Mouse (Mus musculus) hindbrain, embryonic 11.5 days (tissue): ENCODE data around the gene Psmg1. TPM values are rescaled to one million over a fixed set of nuclear protein-coding genes. Genes with fewer than 3 reads are reported as not detected.
A peak's percentile ranks its signal among the peaks of the same experiment; 100 is the strongest.
"Not testable (repeated sequence)": the region's sequence is repeated elsewhere in the genome, so short reads cannot be mapped to it uniquely, and the experiment has no call there.

Experiments
- ATAC-seq: fragments of 200-750 bp; cut with Nextera tagmentation; 2 replicates; pipeline ENCODE4 v1.8.0; 2017; ENCODE audit warnings: mild to moderate bottlenecking, moderate TSS enrichment, moderate library complexity; ENCODE audit not compliant: low FRiP score
- DNase-seq: peaks from one replicate; pipeline ENCODE4 v3.0.0-alpha.2; 2015; ENCODE audit warnings: low spot score
- H3K27ac ChIP-seq: fragments of 300-500 bp; sonication (generic); 2 replicates; pipeline ENCODE4 v1.5.1; 2014; ENCODE audit warnings: mild to moderate bottlenecking, low read depth, low read length
- H3K27me3 ChIP-seq: fragments of 300-500 bp; sonication (generic); 2 replicates; pipeline ENCODE4 v1.6.1; 2014; ENCODE audit warnings: mild to moderate bottlenecking, low read length, moderate library complexity, mixed read lengths; ENCODE audit not compliant: control insufficient read depth, insufficient read depth
- H3K36me3 ChIP-seq: fragments of 300-500 bp; sonication (generic); 2 replicates; pipeline ENCODE4 v1.6.1; 2014; ENCODE audit warnings: mild to moderate bottlenecking, low read length, moderate library complexity, mixed read lengths; ENCODE audit not compliant: control insufficient read depth, insufficient read depth
- H3K4me1 ChIP-seq: fragments of 300-500 bp; sonication (generic); replicated peaks from 2 replicates; pipeline ENCODE4 v1.6.1; 2014; ENCODE audit warnings: low read length, mixed read lengths; ENCODE audit not compliant: control insufficient read depth, insufficient read depth
- H3K4me2 ChIP-seq: fragments of 300-500 bp; sonication (generic); replicated peaks from 2 replicates; pipeline ENCODE4 v1.6.1; 2014; ENCODE audit warnings: mild to moderate bottlenecking, low read depth, low read length
- H3K4me3 ChIP-seq: fragments of 300-500 bp; sonication (generic); 2 replicates; pipeline ENCODE4 v1.5.1; 2014; ENCODE audit warnings: low read depth, low read length
- H3K9ac ChIP-seq: fragments of 300-500 bp; sonication (generic); 2 replicates; pipeline ENCODE4 v1.6.1; 2014; ENCODE audit warnings: low read depth, low read length
- H3K9me3 ChIP-seq: fragments of 300-500 bp; sonication (generic); 2 replicates; pipeline ENCODE4 v1.6.1; 2016; ENCODE audit warnings: low read length; ENCODE audit not compliant: control insufficient read depth
- WGBS: fragments of 180-500 bp; shearing (Covaris S2); extraction: QIAGEN DNeasy Blood & Tissue Kit; methylation state at CpG from one replicate; pipeline ENCODE4 v1.1.7; 2014; 5-methylcytosine and 5-hydroxymethylcytosine counted together
- polyA plus RNA-seq: library from polyadenylated mRNA; unstranded; fragments of >200 nt; fragmentation: Nextera tagmentation; extraction: Ambion mirVana; gene quantifications from 2 replicates; pipeline ENCODE4 v1.2.1, GENCODE M21; 2014

The Psmg1 gene
- polyA plus RNA-seq, 1 experiment from 2014 or later, result 90.0 TPM

DNA sequence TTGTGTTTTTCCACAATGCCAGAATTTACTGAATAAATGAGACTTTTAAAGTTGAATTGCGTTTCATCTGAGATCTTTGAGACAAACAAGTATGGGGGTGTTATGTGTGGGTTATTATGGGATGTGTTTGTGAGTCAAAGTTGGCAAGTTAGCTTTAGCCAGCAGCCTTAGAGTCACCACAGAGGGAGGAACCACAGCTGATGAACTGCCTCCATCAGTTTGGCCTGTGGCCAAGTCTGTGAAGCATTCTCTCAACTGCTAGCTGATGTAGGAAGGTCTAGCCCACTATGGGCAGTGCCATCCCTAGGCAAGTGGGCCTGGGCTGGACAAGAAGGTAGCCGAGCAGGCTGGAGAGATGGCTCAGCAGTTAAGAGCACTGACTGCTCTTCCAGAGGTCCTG, 19.9 kb downstream of the Psmg1 start:
- no peak for ATAC-seq

DNA sequence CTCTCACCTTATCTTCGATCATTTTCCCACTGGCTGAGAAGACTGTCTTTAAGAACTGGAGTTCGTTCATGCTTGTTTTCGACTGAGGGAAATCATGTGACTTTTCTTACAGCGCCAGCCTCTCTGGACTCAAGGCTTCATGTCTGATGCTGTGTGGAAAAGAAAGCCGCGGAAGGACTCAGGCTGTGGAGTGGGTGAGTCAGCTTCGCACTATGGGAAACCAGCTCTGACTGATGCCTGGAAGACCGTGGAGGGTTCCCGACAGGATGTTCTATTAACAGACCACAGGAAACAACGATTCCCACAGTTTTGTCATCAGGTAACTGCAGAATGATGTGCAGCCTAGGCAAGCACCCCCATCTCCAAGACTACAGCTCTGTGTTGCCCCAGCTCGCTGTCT, 23.3 kb downstream of the Psmg1 start:
- no peaks in the 10 kb centered on the region for H3K4me1 ChIP-seq
- H3K4me3 ChIP-seq, result no peak overlapping the region
- WGBS, result 86% methylated on average over 11 of the region's 11 CpGs
- DNase-seq, result no peak
- H3K9me3 ChIP-seq, result no peaks in the 10 kb centered on the region
- no peak overlapping the region for H3K9ac ChIP-seq
- H3K4me2 ChIP-seq, result no peak overlapping the region
- H3K27ac ChIP-seq, result no peak overlapping the region
- ATAC-seq, result no peak
- H3K27me3 ChIP-seq, result no peaks in the 10 kb centered on the region
- H3K36me3 ChIP-seq, result no peaks in the 10 kb centered on the region

More for the DNA sequence above, 19.9 kb downstream of the Psmg1 start:
- H3K36me3 ChIP-seq, result no peaks in the 10 kb centered on the region
- WGBS, result 92% methylated on average over 2 of the region's 2 CpGs
- no peak overlapping the region for H3K27ac ChIP-seq
- H3K9me3 ChIP-seq, result no peaks in the 10 kb centered on the region
- DNase-seq, result no peak
- no peaks in the 10 kb centered on the region for H3K27me3 ChIP-seq
- no peak overlapping the region for H3K4me2 ChIP-seq
- no peak overlapping the region for H3K4me3 ChIP-seq
- H3K9ac ChIP-seq, result no peak overlapping the region
- no peaks in the 10 kb centered on the region for H3K4me1 ChIP-seq

DNA sequence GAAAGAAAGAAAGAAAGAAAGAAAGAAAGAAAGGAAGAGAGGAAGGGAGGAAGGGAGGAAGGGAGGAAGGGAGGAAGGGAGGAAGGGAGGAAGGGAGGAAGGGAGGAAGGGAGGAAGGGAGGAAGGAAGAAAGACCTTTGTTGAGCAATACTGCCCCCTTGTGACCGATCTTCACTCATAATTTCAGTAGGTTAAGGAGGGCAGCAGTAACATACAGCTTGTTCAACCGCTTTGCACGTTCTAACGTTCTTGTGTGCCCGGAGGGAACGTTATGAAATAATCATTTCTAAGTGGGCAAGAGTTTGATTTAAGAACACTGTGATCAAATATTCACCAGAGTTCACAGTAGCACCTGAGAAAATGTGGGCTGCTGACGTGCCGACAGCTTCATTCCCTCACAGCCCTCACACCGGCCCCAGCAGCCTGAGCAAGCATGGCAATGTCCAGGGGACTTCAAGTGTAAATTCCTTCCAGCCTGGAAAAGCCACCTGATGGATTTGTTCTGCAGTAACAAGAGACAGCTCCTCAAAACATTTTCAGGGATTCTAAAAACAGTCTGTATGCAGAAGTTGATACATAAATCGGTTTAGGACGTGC, 26.2 kb downstream of the Psmg1 start:
- 60% methylated on average over 11 of the region's 11 CpGs for WGBS
- H3K4me1 ChIP-seq, result no peaks in the 10 kb centered on the region

DNA sequence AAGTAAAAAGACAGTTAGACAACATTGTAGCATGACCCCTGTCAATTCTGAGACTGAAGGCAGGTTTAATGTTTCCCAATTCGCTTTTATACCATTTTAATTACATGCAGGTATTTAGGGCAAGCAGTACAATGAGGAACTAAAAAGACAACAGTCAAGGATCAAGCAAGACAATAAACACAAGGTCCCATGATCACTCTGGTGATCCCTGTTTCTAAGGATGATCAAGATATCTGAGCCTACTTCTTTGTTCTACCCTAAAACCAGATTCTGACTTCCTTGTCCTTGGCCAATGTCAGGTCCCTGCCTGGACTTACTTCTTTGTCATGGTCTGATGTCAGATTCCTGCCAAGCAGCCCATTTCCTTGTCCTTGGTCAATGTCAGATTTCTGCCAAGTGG, 29.3 kb downstream of the Psmg1 start:
- not testable (repeated sequence) for H3K27ac ChIP-seq, H3K4me2 ChIP-seq, H3K4me1 ChIP-seq, H3K4me3 ChIP-seq, H3K9ac ChIP-seq, H3K9me3 ChIP-seq, H3K36me3 ChIP-seq, DNase-seq, ATAC-seq, H3K27me3 ChIP-seq
- 73% methylated on average over 1 of the region's 1 CpGs for WGBS

More for the DNA sequence above, 26.2 kb downstream of the Psmg1 start:
- Histone ChIP-seq H3K27me3 (no peaks in the 10 kb centered on the region), H3K36me3 (no peaks in the 10 kb centered on the region), H3K9me3 (no peaks in the 10 kb centered on the region), H3K9ac (no peak overlapping the region), H3K4me2 (no peak overlapping the region), H3K27ac (no peak overlapping the region), H3K4me3 (no peak overlapping the region)
- ATAC-seq, result no peak
- DNase-seq, result peak; percentile 73

DNA sequence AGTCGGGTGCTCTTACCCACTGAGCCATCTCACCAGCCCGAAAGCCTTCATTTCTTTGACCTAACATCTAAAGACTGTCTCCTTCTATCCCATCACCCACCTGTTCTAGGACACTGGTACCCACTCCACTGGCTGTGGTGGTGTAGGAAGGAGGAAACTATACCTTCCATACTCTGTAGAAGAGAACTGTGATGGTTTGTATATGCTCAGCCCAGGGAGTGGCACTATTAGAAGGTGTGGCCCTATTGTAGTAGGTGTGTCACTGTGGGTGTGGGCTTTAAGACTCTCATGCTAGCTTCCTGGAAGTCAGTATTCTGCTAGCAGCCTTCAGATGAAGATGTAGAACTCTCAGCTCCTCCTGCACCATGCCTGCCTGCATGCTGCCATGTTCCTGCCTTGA, 30.1 kb downstream of the Psmg1 start:
- ATAC-seq, H3K4me1 ChIP-seq, H3K27ac ChIP-seq, H3K4me3 ChIP-seq, H3K4me2 ChIP-seq, H3K27me3 ChIP-seq, H3K9me3 ChIP-seq, H3K36me3 ChIP-seq, H3K9ac ChIP-seq, DNase-seq: not testable (repeated sequence)
- 96% methylated on average over 2 of the region's 2 CpGs for WGBS

DNA sequence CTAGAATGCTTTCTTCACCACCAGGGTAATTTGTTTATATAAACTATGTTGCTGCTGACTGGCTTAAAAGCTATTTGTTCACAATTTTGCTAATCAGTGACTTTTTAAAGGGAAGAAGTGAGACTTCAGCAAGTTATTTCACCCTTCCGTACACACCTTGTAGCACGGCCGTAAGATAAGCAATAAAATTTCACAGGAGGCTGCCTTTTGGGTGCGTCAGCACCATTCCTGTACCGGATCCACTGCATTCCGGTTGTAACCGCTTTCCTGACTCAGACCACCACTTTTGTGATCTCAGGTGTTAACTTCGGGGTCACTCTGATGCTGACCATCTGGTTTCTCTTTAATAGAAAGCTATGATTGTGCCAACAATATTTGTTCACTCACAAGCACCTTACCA, 32.7 kb downstream of the Psmg1 start:
- no peaks in the 10 kb centered on the region for H3K4me1 ChIP-seq
- WGBS, result 91% methylated on average over 8 of the region's 8 CpGs
- no peak overlapping the region for H3K4me2 ChIP-seq
- no peak for ATAC-seq
- no peaks in the 10 kb centered on the region for H3K36me3 ChIP-seq
- no peaks in the 10 kb centered on the region for H3K9me3 ChIP-seq
- no peak overlapping the region for H3K4me3 ChIP-seq
- H3K27ac ChIP-seq, result no peak overlapping the region
- no peak overlapping the region for H3K9ac ChIP-seq
- no peaks in the 10 kb centered on the region for H3K27me3 ChIP-seq
- no peak for DNase-seq

DNA sequence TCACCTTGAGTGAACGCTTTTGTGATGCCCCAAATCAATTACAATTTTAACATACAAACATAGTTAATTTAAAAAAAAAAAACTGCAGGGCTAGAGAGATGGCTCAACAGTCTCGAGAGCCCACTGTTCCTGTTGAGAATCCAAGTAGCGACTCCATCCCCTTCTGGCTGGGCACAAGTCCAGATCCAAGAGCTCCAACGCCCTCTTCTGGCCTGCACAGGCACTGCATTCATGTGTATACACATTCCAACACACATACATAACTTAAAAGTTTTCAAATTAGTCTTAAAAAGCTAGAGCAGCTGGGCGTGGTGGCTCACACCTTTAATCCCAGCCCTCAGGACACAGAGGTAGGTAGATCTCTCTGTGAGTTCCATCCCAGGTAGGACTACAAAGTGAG, 34.1 kb downstream of the Psmg1 start:
- Histone ChIP-seq H3K9me3 (no peaks in the 10 kb centered on the region), H3K27ac (no peak overlapping the region), H3K4me2 (no peak overlapping the region), H3K27me3 (no peaks in the 10 kb centered on the region), H3K9ac (no peak overlapping the region), H3K36me3 (no peaks in the 10 kb centered on the region), H3K4me3 (no peak overlapping the region), H3K4me1 (no peaks in the 10 kb centered on the region)
- ATAC-seq, result no peak
- 64% methylated on average over 5 of the region's 5 CpGs for WGBS
- no peak for DNase-seq

DNA sequence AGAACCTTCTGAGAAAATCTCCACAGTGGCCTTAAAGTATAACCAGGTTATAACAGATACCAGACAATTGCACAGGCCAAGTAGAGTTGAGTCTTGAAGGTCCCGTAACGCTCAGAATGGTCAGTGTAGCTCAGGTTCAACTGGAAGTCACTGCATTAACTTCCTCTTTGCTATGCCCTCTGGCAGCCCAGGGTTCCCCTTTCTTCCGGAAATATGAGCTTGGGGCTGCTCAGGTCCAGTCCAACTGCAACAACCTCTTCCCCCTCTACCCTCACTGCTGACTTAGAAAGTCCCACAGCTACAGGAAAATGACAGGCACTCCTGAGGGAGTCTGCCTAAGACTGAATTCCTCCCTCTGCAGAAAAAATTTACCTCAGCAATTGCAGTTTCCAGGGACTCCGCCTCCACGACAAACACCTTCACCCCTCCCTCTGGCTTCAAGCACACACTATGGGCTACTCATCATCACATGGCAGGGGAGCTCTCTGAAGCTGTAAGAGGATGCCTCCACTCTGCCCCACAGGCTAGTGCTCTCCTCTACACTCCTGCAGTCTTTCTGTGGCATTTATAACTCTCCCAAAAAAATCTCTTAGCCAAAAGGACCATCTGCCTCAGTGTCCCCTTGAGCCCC, 34.9 kb downstream of the Psmg1 start:
- Histone ChIP-seq H3K4me3 (no peak overlapping the region), H3K4me1 (no peaks in the 10 kb centered on the region), H3K36me3 (no peaks in the 10 kb centered on the region), H3K27ac (no peak overlapping the region), H3K9ac (no peak overlapping the region), H3K9me3 (no peaks in the 10 kb centered on the region), H3K27me3 (no peaks in the 10 kb centered on the region), H3K4me2 (no peak overlapping the region)
- ATAC-seq (no peak), DNase-seq (no peak)
- 80% methylated on average over 5 of the region's 5 CpGs for WGBS

DNA sequence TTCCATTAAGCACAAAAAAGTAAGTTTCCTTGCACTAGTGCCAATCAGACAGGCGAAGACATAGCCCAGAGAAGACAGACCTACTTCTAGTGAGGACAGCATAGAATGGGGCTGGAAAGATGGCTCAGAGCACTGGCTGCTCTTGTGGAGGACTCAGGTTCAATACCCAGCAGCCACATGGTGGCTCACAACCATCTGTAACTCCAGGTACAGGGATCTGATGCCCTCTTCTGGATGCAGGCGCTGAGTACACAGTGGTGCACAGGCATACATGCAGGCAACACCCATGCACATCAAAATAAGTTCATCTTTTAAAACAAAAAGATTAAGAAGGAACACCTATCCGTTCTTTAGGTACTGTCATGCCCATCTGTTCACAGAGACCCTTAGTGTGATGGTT, 36.4 kb downstream of the Psmg1 start:
- no peaks in the 10 kb centered on the region for H3K27me3 ChIP-seq
- no peaks in the 10 kb centered on the region for H3K4me1 ChIP-seq
- H3K36me3 ChIP-seq, result no peaks in the 10 kb centered on the region
- no peak overlapping the region for H3K4me3 ChIP-seq
- ATAC-seq, result no peak
- DNase-seq, result no peak
- H3K27ac ChIP-seq, result no peak overlapping the region
- H3K9me3 ChIP-seq, result no peaks in the 10 kb centered on the region
- no peak overlapping the region for H3K4me2 ChIP-seq
- WGBS, result 89% methylated on average over 3 of the region's 3 CpGs
- H3K9ac ChIP-seq, result no peak overlapping the region
